Mouse (Mus musculus) hindbrain, embryonic 13.5 days (tissue): ENCODE data around the gene Mxi1. TPM values are rescaled to one million over a fixed set of nuclear protein-coding genes. Genes with fewer than 3 reads are reported as not detected.

ENCODE experiments used
- ATAC-seq: fragments of 200-750 bp; cut with Nextera tagmentation; 2 replicates; pipeline ENCODE4 v1.8.0; 2017; ENCODE audit warnings: moderate TSS enrichment; ENCODE audit not compliant: low FRiP score
- H3K27ac ChIP-seq: fragments of 300-500 bp; sonication (generic); 2 replicates; pipeline ENCODE4 v1.5.1; 2015; ENCODE audit warnings: inconsistent platforms, mild to moderate bottlenecking, moderate library complexity
- H3K27me3 ChIP-seq: fragments of 300-500 bp; sonication (generic); 2 replicates; pipeline ENCODE4 v1.6.1; 2015; ENCODE audit warnings: mild to moderate bottlenecking, inconsistent platforms
- H3K36me3 ChIP-seq: fragments of 300-500 bp; sonication (generic); 2 replicates; pipeline ENCODE4 v1.6.1; 2015; ENCODE audit warnings: mild to moderate bottlenecking, inconsistent platforms
- H3K4me1 ChIP-seq: fragments of 300-500 bp; sonication (generic); replicated peaks from 2 replicates; pipeline ENCODE4 v1.6.1; 2015; ENCODE audit warnings: inconsistent platforms
- H3K4me2 ChIP-seq: fragments of 300-500 bp; sonication (generic); 2 replicates; pipeline ENCODE4 v1.6.1; 2015; ENCODE audit warnings: inconsistent platforms, mild to moderate bottlenecking, moderate library complexity
- H3K4me3 ChIP-seq: fragments of 300-500 bp; sonication (generic); 2 replicates; pipeline ENCODE4 v1.5.1; 2015; ENCODE audit warnings: mild to moderate bottlenecking, inconsistent platforms
- H3K9ac ChIP-seq: fragments of 300-500 bp; sonication (generic); 2 replicates; pipeline ENCODE4 v1.6.1; 2015; ENCODE audit warnings: mild to moderate bottlenecking, inconsistent platforms
- H3K9me3 ChIP-seq: fragments of 300-500 bp; sonication (generic); 2 replicates; pipeline ENCODE4 v1.6.1; 2016; ENCODE audit warnings: inconsistent platforms
- WGBS: fragments of 180-500 bp; shearing (Covaris S2); methylation state at CpG from one replicate; pipeline ENCODE4 v1.1.7; 2015; 5-methylcytosine and 5-hydroxymethylcytosine counted together
- polyA plus RNA-seq: library from polyadenylated mRNA; unstranded; fragments of >200 nt; fragmentation: Nextera tagmentation; extraction: Ambion mirVana; gene quantifications from 2 replicates; pipeline ENCODE4 v1.2.1, GENCODE M21; 2015

Mxi1 gene
- polyA plus RNA-seq, 1 experiment from 2014 or later: 54.5 TPM

GRCm38 (mm10) chr19:53333730-53334129 lies 23.4 kb downstream of the Mxi1 start:
- H3K4me1 ChIP-seq: peaks cover 14% of the 10 kb centered on the region
- ATAC-seq: no peak
- no peak overlapping the region for H3K4me2 ChIP-seq
- no peaks in the 10 kb centered on the region for H3K27me3 ChIP-seq
- no peak overlapping the region for H3K9ac ChIP-seq
- H3K4me3 ChIP-seq: no peak overlapping the region
- no peaks in the 10 kb centered on the region; the same call in 1 of the 2 replicates for H3K9me3 ChIP-seq
- 96% methylated on average over 6 of the region's 6 CpGs for WGBS
- H3K36me3 ChIP-seq: peaks cover 46% of the 10 kb centered on the region
- no peak overlapping the region for H3K27ac ChIP-seq

- 93% methylated on average over 9 of the region's 9 CpGs for WGBS
- peaks cover 13% of the 10 kb centered on the region for H3K4me1 ChIP-seq
- H3K4me2 ChIP-seq: no peak overlapping the region
- no peak for ATAC-seq
- peaks cover 46% of the 10 kb centered on the region for H3K36me3 ChIP-seq
- H3K27me3 ChIP-seq: no peaks in the 10 kb centered on the region
- H3K4me3 ChIP-seq: no peak overlapping the region
- H3K9me3 ChIP-seq: no peaks in the 10 kb centered on the region; the same call in 1 of the 2 replicates
- no peak overlapping the region for H3K9ac ChIP-seq
- no peak overlapping the region for H3K27ac ChIP-seq
Observed at GRCm38 (mm10) chr19:53335241-53335640, 24.9 kb downstream of the Mxi1 start.

- 19% methylated on average over 6 of the region's 6 CpGs for WGBS
- peaks cover 16% of the 10 kb centered on the region for H3K36me3 ChIP-seq
- peaks cover 29% of the 10 kb centered on the region for H3K4me1 ChIP-seq
- no peak overlapping the region; the same call in 1 of the 2 replicates for H3K4me2 ChIP-seq
- no peak overlapping the region for H3K9ac ChIP-seq
- no peak for ATAC-seq
- H3K9me3 ChIP-seq: no peaks in the 10 kb centered on the region; the same call in 1 of the 2 replicates
- H3K4me3 ChIP-seq: no peak overlapping the region
- H3K27ac ChIP-seq: no peak overlapping the region
- H3K27me3 ChIP-seq: no peaks in the 10 kb centered on the region
Observed at GRCm38 (mm10) chr19:53340423-53340822, 30.1 kb downstream of the Mxi1 start.

GRCm38 (mm10) chr19:53343174-53343881 lies 33.0 kb downstream of the Mxi1 start:
- Histone ChIP-seq H3K4me3 (no peak overlapping the region), H3K36me3 (peaks cover 5% of the 10 kb centered on the region), H3K4me1 (peaks cover 35% of the 10 kb centered on the region), H3K9ac (no peak overlapping the region), H3K4me2 (no peak overlapping the region), H3K27ac (no peak overlapping the region), H3K27me3 (no peaks in the 10 kb centered on the region), H3K9me3 (no peaks in the 10 kb centered on the region)
- 93% methylated on average over 13 of the region's 13 CpGs for WGBS
- no peak for ATAC-seq

- peaks cover 5% of the 10 kb centered on the region for H3K36me3 ChIP-seq
- WGBS: 83% methylated on average over 16 of the region's 16 CpGs
- H3K27ac ChIP-seq: peak overlapping the region; percentile 14
- ATAC-seq: no peak
- peaks cover 35% of the 10 kb centered on the region for H3K4me1 ChIP-seq
- H3K9ac ChIP-seq: no peak overlapping the region
- no peak overlapping the region for H3K4me3 ChIP-seq
- no peaks in the 10 kb centered on the region for H3K9me3 ChIP-seq
- no peaks in the 10 kb centered on the region for H3K27me3 ChIP-seq
- no peak overlapping the region for H3K4me2 ChIP-seq
Observed at GRCm38 (mm10) chr19:53344062-53344461, 33.7 kb downstream of the Mxi1 start.

GRCm38 (mm10) chr19:53345766-53346165 lies 35.4 kb downstream of the Mxi1 start:
- Histone ChIP-seq H3K36me3 (peaks cover 5% of the 10 kb centered on the region), H3K27ac (peak overlapping the region; percentile 12; the same call in 1 of the 2 replicates), H3K4me2 (no peak overlapping the region), H3K4me3 (no peak overlapping the region), H3K9me3 (no peaks in the 10 kb centered on the region), H3K9ac (no peak overlapping the region), H3K4me1 (peaks cover 26% of the 10 kb centered on the region), H3K27me3 (no peaks in the 10 kb centered on the region)
- WGBS: 80% methylated on average over 14 of the region's 14 CpGs
- no peak for ATAC-seq

- Histone ChIP-seq H3K27ac (no peak overlapping the region), H3K27me3 (no peaks in the 10 kb centered on the region), H3K9me3 (no peaks in the 10 kb centered on the region), H3K4me3 (no peak overlapping the region), H3K36me3 (peaks cover 13% of the 10 kb centered on the region; the same call in 1 of the 2 replicates), H3K4me1 (peaks cover 18% of the 10 kb centered on the region), H3K4me2 (no peak overlapping the region), H3K9ac (no peak overlapping the region)
- no peak for ATAC-seq
- 90% methylated on average over 7 of the region's 7 CpGs for WGBS
Observed at GRCm38 (mm10) chr19:53353864-53354263, 43.5 kb downstream of the Mxi1 start.

- H3K36me3 ChIP-seq: peaks cover 13% of the 10 kb centered on the region; the same call in 1 of the 2 replicates
- no peaks in the 10 kb centered on the region for H3K27me3 ChIP-seq
- H3K4me2 ChIP-seq: no peak overlapping the region
- H3K9me3 ChIP-seq: no peaks in the 10 kb centered on the region
- ATAC-seq: no peak
- H3K27ac ChIP-seq: no peak overlapping the region
- no peak overlapping the region for H3K9ac ChIP-seq
- H3K4me3 ChIP-seq: no peak overlapping the region
- H3K4me1 ChIP-seq: peaks cover 24% of the 10 kb centered on the region
- WGBS: 75% methylated on average over 7 of the region's 7 CpGs
Observed at GRCm38 (mm10) chr19:53354271-53355000, 44.1 kb downstream of the Mxi1 start.

GRCm38 (mm10) chr19:53355065-53355464 lies 44.7 kb downstream of the Mxi1 start:
- Histone ChIP-seq H3K4me3 (no peak overlapping the region), H3K27me3 (no peaks in the 10 kb centered on the region), H3K27ac (0 out of 2 replicates have a peak overlapping the region, but pooled peaks have one; percentile 58), H3K9ac (no peak overlapping the region), H3K4me1 (peaks cover 30% of the 10 kb centered on the region), H3K36me3 (peaks cover 13% of the 10 kb centered on the region; the same call in 1 of the 2 replicates), H3K4me2 (no peak overlapping the region), H3K9me3 (no peaks in the 10 kb centered on the region)
- ATAC-seq: no peak
- WGBS: 89% methylated on average over 16 of the region's 16 CpGs

- peak; percentile 79 for ATAC-seq
- Histone ChIP-seq H3K27me3 (no peaks in the 10 kb centered on the region), H3K9me3 (no peaks in the 10 kb centered on the region), H3K4me3 (no peak overlapping the region), H3K4me2 (peak overlapping the region; percentile 41), H3K4me1 (peaks cover 38% of the 10 kb centered on the region), H3K27ac (peak overlapping the region; percentile 83), H3K9ac (peak overlapping the region; percentile 29; the same call in 1 of the 2 replicates), H3K36me3 (no peaks in the 10 kb centered on the region)
- WGBS: 45% methylated on average over 22 of the region's 22 CpGs
Observed at GRCm38 (mm10) chr19:53359160-53360033, 49.1 kb downstream of the Mxi1 start.

- Histone ChIP-seq H3K4me2 (peak overlapping the region; percentile 41), H3K27ac (peak overlapping the region; percentile 83), H3K4me1 (peaks cover 37% of the 10 kb centered on the region), H3K9ac (no peak overlapping the region; the same call in 1 of the 2 replicates), H3K4me3 (no peak overlapping the region), H3K36me3 (no peaks in the 10 kb centered on the region), H3K9me3 (no peaks in the 10 kb centered on the region), H3K27me3 (no peaks in the 10 kb centered on the region)
- WGBS: 54% methylated on average over 8 of the region's 8 CpGs
- no peak for ATAC-seq
Observed at GRCm38 (mm10) chr19:53360265-53360958, 50.1 kb downstream of the Mxi1 start.
